Mouse (Mus musculus) CH12.LX (cell line): ENCODE results near the gene 1700067K01Rik. TPM values are rescaled to one million over a fixed set of nuclear protein-coding genes. Genes with fewer than 3 reads are reported as not detected.

ENCODE experiments used
- DNase-seq: peaks from one replicate; pipeline ENCODE4 v3.0.0-alpha.2; 2013; ENCODE audit errors: extremely low read depth
- H3K27ac ChIP-seq: 2 replicates; pipeline ENCODE4 v1.5.1; 2012; ENCODE audit warnings: low read depth, mild to moderate bottlenecking, control low read depth, moderate library complexity; ENCODE audit not compliant: insufficient read depth
- H3K27me3 ChIP-seq: replicated peaks from 2 replicates; pipeline ENCODE3; 2012; ENCODE audit warnings: inconsistent platforms
- H3K36me3 ChIP-seq, 2 experiments: replicated peaks in 1 of 2; 2 replicates each; pipeline versions ENCODE3 to v1.6.1; 2012; ENCODE audit warnings: inconsistent platforms in 1 of 2, low read length in 1 of 2, mild to moderate bottlenecking in 1 of 2, mixed read lengths in 1 of 2, moderate library complexity in 1 of 2; ENCODE audit not compliant: control insufficient read depth in 1 of 2, insufficient read depth in 1 of 2
- H3K4me1 ChIP-seq, 2 experiments: 2 replicates each; pipeline ENCODE4 v1.6.1; 2012; ENCODE audit warnings: inconsistent platforms in 1 of 2, moderate library complexity in 1 of 2; ENCODE audit not compliant: insufficient read depth in 2 of 2, control insufficient read depth in 1 of 2
- H3K4me2 ChIP-seq: 2 replicates; pipeline ENCODE4 v1.6.1; 2012; ENCODE audit warnings: low read depth, mild to moderate bottlenecking, control low read depth; ENCODE audit not compliant: poor library complexity, insufficient read depth, severe bottlenecking
- H3K4me3 ChIP-seq, 3 experiments: fragments of 150-350 bp in 1 of 3; sonication (generic) in 1 of 3; replicated peaks in 1 of 3; 2 replicates each; pipeline versions ENCODE3 to v1.5.1; 2011 to 2012; ENCODE audit warnings: low read depth in 2 of 3, low read length in 2 of 3, mild to moderate bottlenecking in 2 of 3, moderate library complexity in 2 of 3, control low read depth in 1 of 3, improper control_type of control experiment in 1 of 3, inconsistent platforms in 1 of 3, mixed read lengths in 1 of 3; ENCODE audit not compliant: poor library complexity in 1 of 3
- H3K79me2 ChIP-seq: replicated peaks from 2 replicates; pipeline ENCODE4 v1.6.1; 2012; ENCODE audit warnings: mild to moderate bottlenecking, moderate library complexity; ENCODE audit not compliant: control insufficient read depth, poor library complexity, insufficient read depth, severe bottlenecking; ENCODE audit errors: extremely low read depth
- H3K9ac ChIP-seq: 2 replicates; pipeline ENCODE4 v1.6.1; 2012; ENCODE audit warnings: low read depth, mild to moderate bottlenecking, control low read depth, moderate library complexity; ENCODE audit not compliant: insufficient read depth
- H3K9me3 ChIP-seq: replicated peaks from 2 replicates; pipeline ENCODE3; 2012; ENCODE audit warnings: low read length, inconsistent platforms, mixed read lengths
- CHD1 ChIP-seq: IDR thresholded peaks from 2 replicates; pipeline ENCODE4 v1.6.1; 2012; ENCODE audit warnings: low read depth, low read length, improper control_type of control experiment, inconsistent platforms
- CTCF ChIP-seq, 2 experiments: IDR thresholded peaks in 1 of 2; conservative IDR thresholded peaks in 1 of 2; 2 replicates each; pipeline ENCODE4 v1.5.1; 2011 to 2012; ENCODE audit warnings: low read depth in 2 of 2, low read length in 2 of 2, improper control_type of control experiment in 1 of 2, inconsistent platforms in 1 of 2, mild to moderate bottlenecking in 1 of 2, moderate library complexity in 1 of 2
- ELF1 ChIP-seq: IDR thresholded peaks from 2 replicates; pipeline ENCODE4 v1.6.1; 2014; ENCODE audit warnings: low read depth, mild to moderate bottlenecking, inconsistent platforms, low read length, improper control_type of control experiment
- ETS1 ChIP-seq: conservative IDR thresholded peaks from 2 replicates; pipeline ENCODE4 v1.6.1; 2012; ENCODE audit warnings: low read depth, mild to moderate bottlenecking, inconsistent platforms, low read length, improper control_type of control experiment, moderate library complexity
- HCFC1 ChIP-seq: IDR thresholded peaks from 2 replicates; pipeline ENCODE4 v1.6.1; 2012; ENCODE audit warnings: low read depth, mild to moderate bottlenecking, inconsistent platforms, low read length, improper control_type of control experiment
- IRF4 ChIP-seq: IDR thresholded peaks from 2 replicates; pipeline ENCODE4 v1.6.1; 2014; ENCODE audit warnings: low read depth, mild to moderate bottlenecking, inconsistent platforms, low read length, improper control_type of control experiment
- MAFK ChIP-seq: IDR thresholded peaks from 2 replicates; pipeline ENCODE4 v1.6.1; 2011; ENCODE audit warnings: low read length, improper control_type of control experiment; ENCODE audit not compliant: insufficient replicate concordance
- MEF2A ChIP-seq: IDR thresholded peaks from 2 replicates; pipeline ENCODE4 v1.6.1; 2014; ENCODE audit warnings: low read depth, mild to moderate bottlenecking, inconsistent platforms, low read length, improper control_type of control experiment, borderline replicate concordance
- NRF1 ChIP-seq: IDR thresholded peaks from 2 replicates; pipeline ENCODE4 v1.6.1; 2014; ENCODE audit warnings: low read depth, mild to moderate bottlenecking, inconsistent platforms, low read length, improper control_type of control experiment, moderate library complexity
- PAX5 ChIP-seq: IDR thresholded peaks from 2 replicates; pipeline ENCODE4 v1.6.1; 2012; ENCODE audit warnings: low read length, inconsistent platforms, mixed read lengths
- POLR2AphosphoS2 ChIP-seq: IDR thresholded peaks from 2 replicates; pipeline ENCODE4 v1.6.1; 2011; ENCODE audit warnings: low read depth, low read length, improper control_type of control experiment
- RAD21 ChIP-seq: IDR thresholded peaks from 2 replicates; pipeline ENCODE4 v1.6.1; 2011; ENCODE audit warnings: low read depth, mild to moderate bottlenecking, low read length, improper control_type of control experiment, moderate library complexity
- RCOR1 ChIP-seq: conservative IDR thresholded peaks from 2 replicates; pipeline ENCODE4 v1.6.1; 2012; ENCODE audit warnings: low read depth, mild to moderate bottlenecking, inconsistent platforms, low read length, improper control_type of control experiment
- SIN3A ChIP-seq: IDR thresholded peaks from 2 replicates; pipeline ENCODE4 v1.6.1; 2012; ENCODE audit warnings: low read length, improper control_type of control experiment, inconsistent platforms
- SMC3 ChIP-seq: IDR thresholded peaks from 2 replicates; pipeline ENCODE4 v1.6.1; 2011; ENCODE audit warnings: low read depth, low read length, improper control_type of control experiment
- TBP ChIP-seq: conservative IDR thresholded peaks from 2 replicates; pipeline ENCODE4 v1.6.1; 2011; ENCODE audit warnings: low read depth, low read length, improper control_type of control experiment
- UBTF ChIP-seq: IDR thresholded peaks from 2 replicates; pipeline ENCODE4 v1.6.1; 2012; ENCODE audit warnings: low read depth, mild to moderate bottlenecking, inconsistent platforms, low read length, improper control_type of control experiment, moderate library complexity
- USF2 ChIP-seq: conservative IDR thresholded peaks from 2 replicates; pipeline ENCODE4 v1.6.1; 2011; ENCODE audit warnings: low read depth, low read length, improper control_type of control experiment
- ZKSCAN1 ChIP-seq: IDR thresholded peaks from 2 replicates; pipeline ENCODE4 v1.6.1; 2012; ENCODE audit warnings: low read depth, inconsistent platforms, low read length, improper control_type of control experiment, borderline replicate concordance
- ZNF384 ChIP-seq: IDR thresholded peaks from 2 replicates; pipeline ENCODE4 v1.6.1; 2012; ENCODE audit warnings: low read depth, low read length, improper control_type of control experiment, inconsistent platforms
- dilution Hi-C: fragments of 300-500 bp; cut with MboI; formaldehyde crosslinking; loops from 2 replicates; pipeline ENCODE4 v1.14.3; 2020; ENCODE audit warnings: low sequenced_read_pairs; ENCODE audit not compliant: extremely low pct_unique_long_range_greater_than_20kb, extremely low pct_ligation_motif_present
- in situ Hi-C: fragments of 300-500 bp; cut with MboI; formaldehyde crosslinking; loops from 3 replicates; pipeline ENCODE4 v1.14.3; 2019; ENCODE audit warnings: low sequenced_read_pairs, low pct_ligation_motif_present, low pct_unique_long_range_greater_than_20kb, mixed read lengths
- polyA plus RNA-seq: library from polyadenylated mRNA; unstranded; fragments of >175 nt; gene quantifications from 2 replicates; pipeline ENCODE4 v1.2.1, GENCODE M21; 2012; ENCODE audit warnings: low read depth; ENCODE audit not compliant: insufficient read length
- total RNA-seq, 2 experiments: library from RNA; depleted of rRNA; stranded (reverse); fragments of 300-350 nt in 1 of 2; fragments of >200 nt in 1 of 2; gene quantifications; 2 replicates each; pipeline ENCODE4 v1.2.3; 2012 to 2014

Gene 1700067K01Rik
- total and polyA plus RNA-seq, 3 experiments: 0.38 to 0.67 TPM; not detected in 1

- in situ Hi-C loops (no loop called here), dilution Hi-C loops (no loop called here)
- Histone ChIP-seq H3K4me1 (peaks cover 6 to 18% of the 10 kb centered on the region in 2 experiments; a peak in 3 of 4 replicates), H3K4me3 (no peak overlapping the region), H3K9me3 (peaks cover 11% of the 10 kb centered on the region), H3K27ac (no peak overlapping the region), H3K79me2 (no peaks in the 10 kb centered on the region), H3K36me3 (no peaks in the 10 kb centered on the region), H3K4me2 (no peak overlapping the region), H3K9ac (no peak overlapping the region), H3K27me3 (peaks cover 32% of the 10 kb centered on the region)
- no peak for TF ChIP-seq HCFC1
- no peak for TF ChIP-seq CTCF (conservative IDR thresholded peaks at IDR 0.05 in 1 of 2, IDR thresholded peaks at IDR 0.05 in 1 of 2; ENCODE audit: low read depth in 2 of 2, low read length in 2 of 2)
- TF ChIP-seq NRF1: no peak
- TF ChIP-seq IRF4: no peak
- TF ChIP-seq SIN3A: no peak
- no peak for TF ChIP-seq PAX5
- no peak for TF ChIP-seq SMC3
- TF ChIP-seq UBTF: no peak
- TF ChIP-seq ELF1: no peak
- TF ChIP-seq TBP: no peak
- no peak for TF ChIP-seq MEF2A
- no peak for TF ChIP-seq ZNF384
- TF ChIP-seq RAD21: no peak
- TF ChIP-seq ETS1: no peak
- no peak for TF ChIP-seq USF2
- no peak for TF ChIP-seq CHD1
- no peak for TF ChIP-seq RCOR1
- DNase-seq: no peak
These were observed 11.3 kb downstream of the 1700067K01Rik start for GRCm38 (mm10) chr8:84012499-84013165.

GRCm38 (mm10) chr8:84015833-84016232 lies 14.5 kb downstream of the 1700067K01Rik start:
- peaks cover 3 to 8% of the 10 kb centered on the region in 2 experiments; a peak in 3 of 4 replicates for H3K4me1 ChIP-seq
- TF ChIP-seq CTCF (conservative IDR thresholded peaks at IDR 0.05 in 1 of 2, IDR thresholded peaks at IDR 0.05 in 1 of 2; ENCODE audit: low read depth in 2 of 2, low read length in 2 of 2) (no peak), MAFK (no peak), ETS1 (no peak), ZKSCAN1 (no peak), PAX5 (no peak), POLR2AphosphoS2 (no peak)
- no peak overlapping the region for H3K27ac ChIP-seq
- dilution Hi-C loops: no loop called here
- H3K9me3 ChIP-seq: peaks cover 11% of the 10 kb centered on the region
- no peaks in the 10 kb centered on the region for H3K79me2 ChIP-seq
- no peak for DNase-seq
- H3K27me3 ChIP-seq: peaks cover 36% of the 10 kb centered on the region
- in situ Hi-C loops: no loop called here
- H3K4me2 ChIP-seq: no peak overlapping the region
- no peaks in the 10 kb centered on the region for H3K36me3 ChIP-seq
- H3K9ac ChIP-seq: no peak overlapping the region
- no peak overlapping the region for H3K4me3 ChIP-seq
